Mouse (Mus musculus) forebrain, embryonic 16.5 days (tissue): ENCODE measurements at regions not wholly inside any gene's neighbourhood (a gene's known extent, or its start where the extent isn't known, plus 50 kb on each side); places are given as distances from the start of the nearest gene placed in this dataset.
A peak's percentile ranks its signal among the peaks of the same experiment; 100 is the strongest.

Experiments used
- ATAC-seq: fragments of 200-750 bp; cut with Nextera tagmentation; 2 replicates; pipeline ENCODE4 v1.8.0; 2017; ENCODE audit warnings: mild to moderate bottlenecking, moderate library complexity
- H3K27ac ChIP-seq: fragments of 300-500 bp; sonication (generic); 2 replicates; pipeline ENCODE4 v1.5.1; 2014; ENCODE audit warnings: low read length, control low read depth
- H3K27me3 ChIP-seq: fragments of 300-500 bp; sonication (generic); replicated peaks from 2 replicates; pipeline ENCODE4 v1.6.1; 2014; ENCODE audit warnings: low read length; ENCODE audit not compliant: control insufficient read depth, insufficient read depth
- H3K36me3 ChIP-seq: fragments of 300-500 bp; sonication (generic); 2 replicates; pipeline ENCODE4 v1.6.1; 2014; ENCODE audit not compliant: control insufficient read depth, insufficient read depth
- H3K4me1 ChIP-seq: fragments of 300-500 bp; sonication (generic); replicated peaks from 2 replicates; pipeline ENCODE4 v1.6.1; 2014; ENCODE audit warnings: low read length; ENCODE audit not compliant: control insufficient read depth, insufficient read depth
- H3K4me2 ChIP-seq: fragments of 300-500 bp; sonication (generic); 2 replicates; pipeline ENCODE4 v1.6.1; 2014; ENCODE audit warnings: mild to moderate bottlenecking, low read length, control low read depth
- H3K4me3 ChIP-seq: fragments of 300-500 bp; sonication (generic); replicated peaks from 2 replicates; pipeline ENCODE4 v1.5.1; 2014; ENCODE audit warnings: mild to moderate bottlenecking, low read length, control low read depth
- H3K9ac ChIP-seq: fragments of 300-500 bp; sonication (generic); replicated peaks from 2 replicates; pipeline ENCODE4 v1.6.1; 2014; ENCODE audit warnings: low read depth, low read length, control low read depth
- H3K9me3 ChIP-seq: fragments of 300-500 bp; sonication (generic); 2 replicates; pipeline ENCODE4 v1.6.1; 2016; ENCODE audit warnings: low read length; ENCODE audit not compliant: control insufficient read depth
- WGBS: fragments of 180-500 bp; shearing (Covaris S2); extraction: QIAGEN DNeasy Blood & Tissue Kit; methylation state at CpG from one replicate; pipeline ENCODE4 v1.1.7; 2014; 5-methylcytosine and 5-hydroxymethylcytosine counted together

- Histone ChIP-seq H3K9ac (no peak overlapping the region), H3K4me2 (no peak overlapping the region), H3K9me3 (no peaks in the 10 kb centered on the region), H3K27me3 (no peaks in the 10 kb centered on the region), H3K4me3 (no peak overlapping the region), H3K27ac (no peak overlapping the region), H3K36me3 (no peaks in the 10 kb centered on the region), H3K4me1 (no peaks in the 10 kb centered on the region)
- 79% methylated on average over 7 of the region's 7 CpGs for WGBS
- no peak for ATAC-seq
Observed at GRCm38 (mm10) chr2:173424875-173425274, 97.5 kb upstream of the 1700021F07Rik start.

- Histone ChIP-seq H3K36me3 (no peaks in the 10 kb centered on the region), H3K9me3 (no peaks in the 10 kb centered on the region), H3K9ac (no peak overlapping the region), H3K27me3 (no peaks in the 10 kb centered on the region), H3K4me1 (no peaks in the 10 kb centered on the region), H3K4me2 (no peak overlapping the region), H3K27ac (no peak overlapping the region), H3K4me3 (no peak overlapping the region)
- ATAC-seq = no peak
- WGBS = 75% methylated on average over 9 of the region's 9 CpGs
Observed at GRCm38 (mm10) chr2:173425754-173426153, 96.6 kb upstream of the 1700021F07Rik start.

GRCm38 (mm10) chr2:173426191-173427065, 96.0 kb upstream of the 1700021F07Rik start:
- H3K4me3 ChIP-seq = no peak overlapping the region
- H3K36me3 ChIP-seq = no peaks in the 10 kb centered on the region
- H3K27me3 ChIP-seq = no peaks in the 10 kb centered on the region
- WGBS = 42% methylated on average over 16 of the region's 16 CpGs
- no peaks in the 10 kb centered on the region for H3K4me1 ChIP-seq
- H3K27ac ChIP-seq = no peak overlapping the region
- no peaks in the 10 kb centered on the region for H3K9me3 ChIP-seq
- H3K9ac ChIP-seq = no peak overlapping the region
- peak; percentile 61 for ATAC-seq
- H3K4me2 ChIP-seq = no peak overlapping the region

GRCm38 (mm10) chr2:173427888-173428450, 94.4 kb upstream of the 1700021F07Rik start:
- WGBS = 77% methylated on average over 10 of the region's 10 CpGs
- Histone ChIP-seq H3K4me1 (no peaks in the 10 kb centered on the region), H3K4me2 (no peak overlapping the region), H3K9ac (no peak overlapping the region), H3K27me3 (no peaks in the 10 kb centered on the region), H3K9me3 (no peaks in the 10 kb centered on the region), H3K4me3 (no peak overlapping the region), H3K27ac (no peak overlapping the region), H3K36me3 (no peaks in the 10 kb centered on the region)
- no peak for ATAC-seq

GRCm38 (mm10) chr2:173431841-173432240, 90.5 kb upstream of the 1700021F07Rik start:
- no peak for ATAC-seq
- Histone ChIP-seq H3K9me3 (no peaks in the 10 kb centered on the region), H3K4me2 (no peak overlapping the region), H3K9ac (no peak overlapping the region), H3K27ac (no peak overlapping the region), H3K27me3 (no peaks in the 10 kb centered on the region), H3K4me1 (no peaks in the 10 kb centered on the region), H3K36me3 (no peaks in the 10 kb centered on the region), H3K4me3 (no peak overlapping the region)
- WGBS = 49% methylated on average over 5 of the region's 5 CpGs

GRCm38 (mm10) chr2:173432258-173432657, 90.1 kb upstream of the 1700021F07Rik start:
- Histone ChIP-seq H3K9ac (no peak overlapping the region), H3K36me3 (no peaks in the 10 kb centered on the region), H3K4me3 (no peak overlapping the region), H3K27ac (no peak overlapping the region), H3K4me1 (no peaks in the 10 kb centered on the region), H3K4me2 (no peak overlapping the region), H3K27me3 (no peaks in the 10 kb centered on the region), H3K9me3 (no peaks in the 10 kb centered on the region)
- no peak for ATAC-seq
- WGBS = 57% methylated on average over 3 of the region's 3 CpGs

- Histone ChIP-seq H3K4me2 (no peak overlapping the region), H3K27me3 (no peaks in the 10 kb centered on the region), H3K9ac (no peak overlapping the region), H3K4me1 (no peaks in the 10 kb centered on the region), H3K27ac (no peak overlapping the region), H3K36me3 (no peaks in the 10 kb centered on the region), H3K9me3 (no peaks in the 10 kb centered on the region), H3K4me3 (no peak overlapping the region)
- no peak for ATAC-seq
- 86% methylated on average over 9 of the region's 9 CpGs for WGBS
Observed at GRCm38 (mm10) chr2:173432886-173433624, 89.3 kb upstream of the 1700021F07Rik start.

GRCm38 (mm10) chr2:173436580-173436979, 85.8 kb upstream of the 1700021F07Rik start:
- H3K4me1 ChIP-seq = no peaks in the 10 kb centered on the region
- 79% methylated on average over 3 of the region's 3 CpGs for WGBS
- no peak overlapping the region for H3K9ac ChIP-seq
- H3K36me3 ChIP-seq = no peaks in the 10 kb centered on the region
- no peak overlapping the region for H3K4me2 ChIP-seq
- H3K4me3 ChIP-seq = no peak overlapping the region
- H3K27me3 ChIP-seq = no peaks in the 10 kb centered on the region
- H3K27ac ChIP-seq = no peak overlapping the region
- no peak for ATAC-seq
- no peaks in the 10 kb centered on the region for H3K9me3 ChIP-seq

- ATAC-seq = no peak
- no peak overlapping the region for H3K9ac ChIP-seq
Observed at GRCm38 (mm10) chr2:173439031-173439430, 83.4 kb upstream of the 1700021F07Rik start.

More at GRCm38 (mm10) chr2:173439031-173439430, 83.4 kb upstream of the 1700021F07Rik start:
- Histone ChIP-seq H3K4me1 (no peaks in the 10 kb centered on the region), H3K4me2 (no peak overlapping the region), H3K27me3 (no peaks in the 10 kb centered on the region), H3K36me3 (no peaks in the 10 kb centered on the region), H3K27ac (no peak overlapping the region), H3K9me3 (no peaks in the 10 kb centered on the region), H3K4me3 (no peak overlapping the region)
- 79% methylated on average over 9 of the region's 9 CpGs for WGBS
